Mouse (Mus musculus) frontal cortex, postnatal 25 days (tissue): Measurements from ENCODE around the gene Cd5l.
"Not testable (repeated sequence)": the region's sequence is repeated elsewhere in the genome, so short reads cannot be mapped to it uniquely, and the experiment has no call there.

Experiments used
- DNase-seq, 2 experiments: peaks; one replicate each; pipeline ENCODE4 v3.0.0; 2022; ENCODE audit warnings: low spot score in 2 of 2

The Cd5l gene

DNA sequence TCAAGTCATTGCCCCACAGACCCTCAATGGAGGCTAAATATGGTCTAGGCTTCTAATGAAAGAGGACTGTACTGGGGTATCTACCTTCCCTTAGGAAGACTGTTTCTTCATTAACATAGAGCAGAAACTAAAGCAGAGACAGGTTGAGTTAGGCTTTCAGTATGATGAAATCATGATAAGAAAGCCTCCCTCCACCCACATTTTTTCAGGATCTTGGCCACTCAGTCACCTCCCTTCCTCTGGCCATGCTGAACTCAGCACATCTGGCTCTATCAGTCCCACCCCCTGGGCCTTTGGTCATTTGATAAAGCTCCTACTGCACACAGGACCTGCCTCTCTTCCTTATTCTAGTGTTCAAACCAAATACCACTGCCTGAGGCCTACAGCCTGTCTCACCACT lies at the start of gene Cd5l:
TSS of gene Cd5l (plus strand) at position 301 of the 400 bp plus-strand sequence.
- DNase-seq, result no peak

DNA sequence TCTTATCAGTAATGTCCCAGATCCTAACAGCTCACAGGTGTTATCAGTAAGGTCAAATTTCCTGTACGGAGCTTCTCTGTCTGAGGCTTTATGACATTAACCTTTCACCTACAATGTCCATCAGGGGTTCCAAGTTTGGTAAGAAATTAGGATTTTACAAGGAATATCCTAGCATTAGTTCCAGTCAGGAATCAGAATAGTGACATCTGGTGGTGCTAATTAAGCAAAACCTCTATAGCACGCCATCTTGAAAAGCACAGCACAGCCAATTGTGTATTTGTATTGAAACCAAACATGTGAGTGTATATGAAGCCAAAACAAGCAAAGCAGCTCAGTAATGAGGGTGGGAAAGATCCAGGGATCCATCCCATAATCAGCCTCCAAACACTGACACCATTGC lies 47.8 kb upstream of the Cd5l start:
- DNase-seq, result no peak

DNA sequence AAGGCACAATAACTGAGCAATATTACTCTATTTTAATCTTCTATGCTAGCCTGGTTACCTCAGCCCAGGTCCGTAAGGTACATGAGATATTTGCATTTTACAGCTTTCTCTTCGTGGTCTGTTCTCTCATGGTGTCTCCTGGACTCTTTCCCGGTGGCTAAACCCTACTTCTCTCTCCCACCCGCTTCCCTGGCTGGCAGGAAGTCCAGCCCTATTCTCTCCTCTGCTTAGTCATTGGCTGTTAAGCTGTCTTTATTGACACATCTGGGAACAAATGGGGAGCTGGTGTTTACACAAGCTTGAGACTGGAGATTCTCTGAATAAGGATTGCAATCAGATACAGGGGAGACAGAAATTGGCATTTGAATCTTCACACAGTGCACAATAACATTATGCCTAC lies 35.1 kb upstream of the Cd5l start:
- no peak for DNase-seq

DNA sequence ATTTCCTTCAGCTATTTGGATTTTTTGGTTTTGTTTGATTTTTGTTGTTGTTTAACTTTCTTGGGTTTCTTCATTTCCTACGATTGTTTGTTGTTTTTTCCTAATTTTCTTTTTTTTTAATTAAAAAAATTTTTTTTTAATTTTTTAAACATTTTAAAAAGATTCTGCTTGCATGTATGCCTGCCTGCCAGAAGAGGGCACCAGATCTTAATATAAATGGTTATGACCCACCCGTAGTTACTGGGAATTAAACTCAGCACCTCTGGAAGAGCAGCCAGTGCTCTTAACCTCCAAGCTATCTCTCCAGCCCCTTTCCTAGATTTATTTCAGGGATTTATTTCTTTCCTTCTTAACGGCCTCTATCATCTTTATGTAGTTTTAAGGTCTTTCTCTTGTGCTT lies 33.9 kb upstream of the Cd5l start:
- no peak for DNase-seq

DNA sequence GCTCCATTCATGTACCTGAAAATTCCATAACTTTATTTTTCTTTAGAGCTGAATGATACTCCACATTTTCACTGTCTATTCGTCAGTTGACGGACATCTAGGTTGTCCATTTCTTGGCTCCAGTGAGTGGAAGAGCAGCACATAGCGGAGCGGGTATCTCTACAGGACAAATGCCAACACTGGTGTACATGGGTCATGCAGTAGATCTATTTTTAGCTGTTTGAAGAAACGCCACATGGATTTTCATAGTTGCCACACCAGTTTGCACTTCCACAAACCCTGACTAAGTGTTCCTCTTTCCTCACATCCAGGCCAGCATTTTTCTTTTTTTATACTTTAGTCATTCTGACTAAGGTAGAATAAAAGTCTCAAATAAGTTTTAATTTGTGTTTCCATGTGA lies 19.8 kb upstream of the Cd5l start:
- no peak for DNase-seq

DNA sequence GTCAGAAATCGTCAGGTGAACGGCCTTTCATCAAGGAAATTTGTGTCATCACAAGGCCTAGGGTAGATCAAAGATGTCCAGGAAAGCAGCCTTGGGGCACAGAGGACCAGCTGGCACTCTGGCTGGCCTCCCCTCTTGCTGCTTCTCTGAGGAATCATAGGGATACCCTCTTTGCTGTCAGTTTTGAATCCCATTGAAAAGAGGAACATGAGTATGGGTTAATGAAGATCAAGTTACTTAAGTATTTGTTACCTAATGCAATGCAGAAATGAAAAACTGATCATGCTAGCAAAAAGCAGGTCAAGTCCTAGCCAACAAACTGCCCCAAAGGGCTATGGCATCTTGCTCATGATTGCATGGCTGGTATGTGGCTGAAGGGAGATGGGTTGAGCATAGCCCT lies 6.7 kb upstream of the Cd5l start:
- not testable (repeated sequence) for DNase-seq

DNA sequence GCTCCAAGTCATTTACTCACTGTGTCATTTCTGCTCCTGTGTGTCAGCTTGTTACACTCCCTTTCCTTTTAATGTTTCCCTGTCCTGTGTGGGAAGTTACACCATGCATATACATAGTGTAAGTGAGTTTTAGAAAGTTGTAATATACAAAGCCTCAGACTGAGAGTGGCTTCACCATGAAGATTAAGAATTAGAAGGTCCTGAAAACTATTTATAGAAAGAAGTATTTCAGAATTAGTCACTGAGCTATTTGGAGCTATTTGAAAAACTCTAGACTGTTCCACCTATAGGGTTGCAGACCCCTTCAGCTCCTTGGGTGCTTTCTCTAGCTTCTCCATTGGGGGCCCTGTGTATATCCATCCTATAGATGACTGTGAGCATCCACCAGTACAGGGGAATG lies 1.5 kb downstream of the Cd5l start:
- no peak for DNase-seq

DNA sequence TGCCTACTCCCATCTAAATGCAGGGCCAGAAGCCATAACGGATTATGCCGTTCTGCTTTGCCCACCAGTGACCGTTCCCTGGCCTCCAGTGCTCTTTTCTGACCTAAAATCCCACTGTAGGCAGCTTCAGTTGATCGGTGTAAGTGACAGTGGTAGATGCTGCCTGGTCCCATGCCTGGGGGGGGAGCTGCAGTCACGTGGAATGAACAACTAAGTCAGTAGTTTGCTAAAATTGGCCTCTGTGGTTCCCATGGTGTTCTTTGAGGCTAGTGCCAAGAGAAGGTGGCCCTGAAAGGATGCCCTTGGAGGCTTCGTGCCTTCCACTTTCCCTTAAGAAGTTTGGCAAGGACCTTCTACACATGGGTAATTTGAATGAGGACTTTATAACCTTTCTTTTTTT lies 2.8 kb downstream of the Cd5l start:
- no peak for DNase-seq

DNA sequence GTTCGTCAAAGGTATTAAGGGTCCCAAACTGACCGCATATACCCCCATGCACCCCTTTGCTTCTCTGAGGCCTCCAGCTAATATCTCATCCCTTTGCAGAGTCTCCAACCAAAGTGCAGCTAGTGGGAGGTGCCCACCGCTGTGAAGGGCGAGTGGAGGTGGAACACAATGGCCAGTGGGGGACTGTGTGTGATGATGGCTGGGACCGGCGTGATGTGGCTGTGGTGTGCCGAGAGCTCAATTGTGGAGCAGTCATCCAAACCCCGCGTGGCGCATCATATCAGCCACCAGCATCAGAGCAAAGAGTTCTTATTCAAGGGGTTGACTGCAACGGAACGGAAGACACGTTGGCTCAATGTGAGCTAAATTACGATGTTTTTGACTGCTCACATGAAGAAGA lies 8.0 kb downstream of the Cd5l start:
- DNase-seq, result no peak

DNA sequence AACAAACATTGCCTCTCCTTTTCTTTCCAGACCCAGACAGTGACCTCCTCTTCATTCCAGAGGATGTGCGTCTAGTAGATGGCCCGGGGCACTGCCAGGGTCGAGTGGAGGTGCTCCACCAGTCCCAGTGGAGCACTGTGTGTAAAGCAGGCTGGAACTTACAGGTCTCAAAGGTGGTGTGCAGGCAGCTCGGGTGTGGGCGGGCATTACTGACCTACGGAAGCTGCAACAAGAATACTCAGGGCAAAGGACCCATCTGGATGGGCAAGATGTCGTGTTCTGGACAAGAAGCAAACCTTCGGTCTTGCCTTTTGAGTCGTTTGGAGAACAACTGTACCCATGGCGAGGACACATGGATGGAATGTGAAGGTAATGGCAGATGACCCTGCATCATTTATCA lies 9.8 kb downstream of the Cd5l start:
- no peak for DNase-seq

DNA sequence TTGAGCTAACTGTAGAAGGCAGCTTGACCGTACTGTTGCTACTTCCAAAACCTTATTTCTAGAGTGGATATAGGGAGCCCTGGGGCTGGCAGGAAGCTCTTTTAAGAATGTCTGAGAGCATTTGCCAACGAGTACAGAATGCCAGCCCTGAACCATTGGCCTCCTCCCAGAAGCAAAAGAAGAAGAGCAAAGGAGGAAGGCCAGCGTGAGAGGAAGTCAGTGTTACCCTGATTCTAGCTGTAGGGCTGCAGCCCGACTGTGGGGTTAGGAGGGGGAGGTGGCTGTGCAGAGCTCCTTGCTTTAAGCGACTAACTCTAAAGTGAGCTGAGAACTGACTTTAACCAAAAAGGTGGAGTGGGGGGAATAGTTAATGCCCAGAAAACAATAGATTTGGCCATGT lies 11.5 kb downstream of the Cd5l start:
- no peak for DNase-seq

DNA sequence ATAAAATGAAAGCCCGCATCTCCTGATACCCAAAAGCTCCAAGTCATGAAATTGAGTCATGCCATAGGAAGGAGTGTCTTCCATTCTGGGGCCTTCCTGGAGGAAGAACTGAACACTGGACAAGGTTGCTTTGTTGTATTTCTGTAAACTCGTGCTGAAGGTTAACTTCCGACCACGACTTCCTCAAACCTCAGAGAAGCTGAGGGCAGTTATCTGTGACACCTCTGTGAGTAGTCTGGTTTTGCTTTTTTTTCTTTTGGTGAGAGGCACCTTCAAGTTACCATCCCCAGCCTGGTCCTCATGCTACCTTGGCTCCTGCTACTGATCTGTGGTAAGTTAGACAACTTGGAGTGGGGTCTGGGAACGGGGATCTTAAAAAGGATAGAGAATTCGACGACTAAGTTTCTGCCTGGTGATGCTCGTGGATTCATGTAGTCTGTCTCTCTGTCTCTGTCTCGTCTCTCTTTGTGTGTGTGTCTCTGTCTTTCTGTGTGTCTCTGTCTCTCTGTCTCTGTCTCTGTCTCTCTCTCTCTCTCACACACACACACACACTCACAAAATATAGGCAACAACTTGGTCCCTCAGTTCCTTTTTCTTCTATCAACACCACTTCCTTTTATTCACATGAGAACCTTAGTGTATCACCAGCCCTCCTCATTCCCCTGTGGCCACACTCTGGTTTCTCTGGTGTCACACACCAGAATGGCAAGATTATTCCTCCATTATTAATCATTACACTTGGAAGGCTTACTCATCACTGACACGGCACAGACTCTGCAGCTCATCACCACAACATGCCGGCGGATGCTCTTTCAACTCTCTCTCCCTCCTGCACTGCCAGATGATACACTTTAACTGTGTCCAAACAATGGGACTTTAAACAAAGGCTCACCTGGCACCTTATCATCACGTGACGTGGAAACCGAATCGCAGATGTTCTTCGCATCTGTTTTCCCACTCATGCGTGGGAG lies 18.8 kb downstream of the Cd5l start, which contains the start of gene Fcrl1:
TSS of gene Fcrl1 (plus strand) at position 193 of the 971 bp plus-strand sequence.
- no peak for DNase-seq

DNA sequence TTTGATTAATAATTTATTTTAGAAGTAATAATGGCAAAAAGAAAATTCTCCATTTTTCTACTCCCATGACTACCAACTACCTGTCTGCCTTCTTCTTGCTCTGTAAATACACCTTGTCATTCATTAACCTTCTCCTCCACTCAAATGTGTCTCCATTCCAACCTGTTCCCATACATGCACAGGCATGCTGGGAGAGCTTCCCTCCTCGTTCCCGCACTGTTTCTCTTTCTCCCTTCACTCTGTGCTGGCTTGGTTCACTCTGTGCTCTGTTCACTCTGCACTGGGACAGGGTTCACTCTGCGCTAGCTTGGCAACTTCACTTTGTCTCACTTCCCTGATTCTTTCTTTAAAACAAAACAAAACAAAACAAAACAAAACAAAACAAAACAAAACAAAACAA lies 19.5 kb downstream of the Cd5l start:
- no peak for DNase-seq

DNA sequence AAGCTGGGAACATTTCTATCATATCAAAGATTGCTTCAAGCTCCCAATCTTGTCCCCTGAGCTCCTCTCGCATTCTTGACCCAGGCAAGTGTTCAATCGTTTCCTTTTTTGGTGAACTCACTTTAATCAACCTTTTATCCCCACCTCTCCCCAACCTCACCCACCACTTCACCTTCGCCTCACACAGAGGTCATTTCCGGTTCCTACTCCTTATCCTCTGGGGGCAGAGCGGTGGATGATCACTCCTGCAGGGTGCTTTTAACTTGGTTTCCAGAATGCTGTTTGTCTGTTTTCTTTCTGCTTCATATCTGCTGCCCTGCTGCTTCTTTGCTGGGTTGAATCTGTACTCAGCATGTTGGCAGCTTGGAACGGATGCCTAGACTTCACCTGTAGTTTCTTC lies 20.0 kb downstream of the Cd5l start:
- no peak for DNase-seq

DNA sequence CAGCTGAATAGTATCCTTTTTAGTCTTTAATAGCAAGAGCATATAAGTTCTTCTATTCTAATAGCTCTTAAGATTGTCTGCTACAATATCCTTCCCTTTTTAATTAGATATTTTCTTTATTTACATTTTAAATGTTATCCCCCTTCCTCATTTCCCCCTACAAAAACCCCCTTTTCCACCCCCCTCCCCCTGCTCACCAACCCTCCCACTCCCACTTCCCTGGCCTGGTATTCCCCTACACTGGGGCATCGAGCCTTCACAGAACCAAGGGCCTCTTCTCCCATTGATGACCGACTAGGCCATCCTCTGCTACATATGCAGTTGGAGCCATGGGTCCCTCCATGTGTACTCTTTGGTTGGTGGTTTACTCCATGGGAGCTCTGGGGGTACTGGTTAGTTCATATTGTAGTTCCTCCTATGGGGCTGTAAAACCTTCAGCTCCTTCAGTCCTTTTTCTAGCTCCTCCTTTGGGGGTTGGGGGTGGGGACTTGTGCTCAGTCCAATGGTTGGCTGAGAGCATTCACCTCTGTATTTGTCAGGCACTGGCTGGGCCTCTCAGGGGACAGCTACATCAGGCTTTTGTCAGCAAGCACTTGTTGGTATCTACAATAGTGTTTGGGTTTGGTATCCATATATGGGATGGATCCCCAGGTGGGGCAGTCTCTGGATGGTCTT lies 22.1 kb downstream of the Cd5l start:
- not testable (repeated sequence) for DNase-seq

DNA sequence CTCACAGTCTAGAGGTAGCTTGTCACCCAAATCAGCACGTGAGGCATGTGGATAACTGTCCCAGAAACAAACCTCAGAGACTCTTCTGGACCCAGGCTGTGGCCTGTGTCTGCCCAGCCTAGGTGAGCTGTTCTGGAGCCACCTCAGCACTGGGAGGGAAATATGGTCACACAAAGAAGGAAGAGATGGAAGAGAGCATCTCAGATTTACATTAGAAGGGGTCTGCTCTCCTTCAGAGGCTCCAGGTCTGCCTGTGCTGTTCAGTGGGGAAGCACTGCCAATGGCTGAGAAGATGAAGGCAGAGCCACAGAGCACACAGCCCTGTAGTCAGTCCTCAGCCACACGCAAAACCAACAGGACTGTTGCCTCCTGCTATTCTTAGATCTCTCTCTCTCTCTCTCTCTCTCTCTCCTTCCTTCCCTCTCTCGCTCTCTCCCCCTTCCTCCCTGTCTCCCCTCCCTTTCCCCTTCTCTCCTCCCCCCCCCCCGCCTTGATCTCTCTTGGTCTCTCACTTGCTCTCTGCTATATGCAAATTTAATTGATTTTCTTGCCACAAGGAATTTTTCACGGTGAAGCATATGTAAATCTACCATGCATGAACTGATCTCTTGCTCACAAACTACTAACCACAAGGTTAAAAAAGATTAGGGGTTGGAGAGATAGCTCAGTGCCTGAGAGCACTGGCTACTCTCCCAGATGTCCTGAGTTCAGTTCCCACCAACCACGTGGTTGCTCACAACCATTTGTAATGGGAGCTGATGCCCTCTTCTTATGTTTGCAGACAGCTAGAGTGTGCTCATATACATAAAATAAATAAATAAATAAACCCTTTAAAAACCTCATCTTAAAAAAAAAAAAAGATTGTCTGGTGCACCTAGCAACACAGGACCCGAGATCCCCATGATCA lies 24.4 kb downstream of the Cd5l start:
- no peak for DNase-seq

DNA sequence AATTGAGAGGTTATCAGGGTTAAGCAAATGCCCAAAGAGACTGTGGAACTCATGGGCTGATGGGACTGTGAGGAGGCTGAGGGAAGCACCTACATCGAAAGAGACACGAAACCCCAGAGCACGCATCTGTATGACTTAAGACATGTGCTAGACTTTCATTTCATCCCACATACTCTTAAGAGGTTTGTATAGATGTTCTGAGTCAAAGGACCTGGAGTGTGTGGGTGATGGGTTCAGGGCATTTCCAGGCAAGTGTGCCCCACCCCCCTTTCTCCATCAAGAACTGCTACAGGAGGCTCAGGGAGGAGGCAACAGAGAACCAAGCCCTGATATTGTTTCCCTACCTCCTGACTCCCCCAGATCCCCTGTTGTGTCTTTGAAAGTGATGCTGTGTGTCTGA lies 25.6 kb downstream of the Cd5l start:
- DNase-seq, result no peak

DNA sequence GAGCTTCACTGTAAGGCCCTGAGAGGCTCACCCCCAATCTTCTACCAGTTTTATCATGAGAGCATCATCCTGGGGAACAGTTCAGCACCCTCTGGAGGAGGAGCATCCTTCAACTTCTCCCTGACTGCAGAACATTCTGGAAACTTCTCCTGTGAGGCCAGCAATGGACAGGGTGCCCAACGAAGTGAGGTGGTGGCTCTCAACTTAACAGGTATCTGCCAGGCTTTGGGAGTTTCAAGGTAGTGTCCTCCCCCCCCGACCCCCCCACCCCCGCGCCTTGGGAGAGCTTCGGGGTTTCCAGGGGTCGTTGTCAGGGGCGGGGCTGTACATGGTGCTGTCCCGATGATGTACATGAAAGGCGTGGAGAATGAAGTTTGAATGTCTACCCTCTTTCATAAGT lies 27.4 kb downstream of the Cd5l start:
- DNase-seq, result no peak

DNA sequence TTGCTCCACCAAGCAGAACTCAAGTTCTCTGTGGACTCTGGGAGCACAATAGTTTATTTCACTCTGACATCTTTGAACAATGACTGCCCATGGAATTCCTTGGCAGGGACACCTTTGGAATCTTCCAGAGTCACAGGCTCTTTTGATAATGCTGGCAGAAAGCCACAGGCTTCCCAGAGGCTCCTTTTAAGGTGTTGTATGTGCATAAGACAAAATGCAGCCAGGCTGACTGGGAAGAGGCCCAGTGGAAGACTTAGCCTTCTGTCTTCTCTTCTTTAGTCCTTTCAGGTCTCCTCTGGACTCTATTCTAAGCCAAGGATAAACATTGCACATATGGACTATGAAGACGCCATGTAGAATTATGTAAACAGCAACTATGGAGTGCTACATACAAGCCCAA lies 33.3 kb downstream of the Cd5l start:
- DNase-seq, result no peak

DNA sequence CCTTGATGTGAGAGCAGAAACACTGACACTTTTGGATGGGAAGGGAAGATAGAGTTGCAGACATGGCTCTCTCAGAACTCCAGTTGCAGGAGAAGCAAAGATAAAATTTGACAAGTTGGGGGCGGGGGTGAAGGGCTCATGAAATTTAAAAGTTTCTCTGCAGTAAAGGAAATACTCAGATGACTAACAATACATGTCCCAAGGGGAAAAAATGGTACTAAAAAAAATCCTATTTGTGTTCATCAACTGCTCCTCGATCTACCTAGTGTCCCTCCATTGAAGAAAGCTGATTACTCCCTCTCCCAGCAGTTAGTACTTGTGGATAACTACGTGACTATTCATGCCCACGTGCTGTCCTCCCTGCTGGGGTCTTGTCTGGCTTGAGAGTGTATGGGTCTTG lies 41.1 kb downstream of the Cd5l start:
- DNase-seq, result no peak

DNA sequence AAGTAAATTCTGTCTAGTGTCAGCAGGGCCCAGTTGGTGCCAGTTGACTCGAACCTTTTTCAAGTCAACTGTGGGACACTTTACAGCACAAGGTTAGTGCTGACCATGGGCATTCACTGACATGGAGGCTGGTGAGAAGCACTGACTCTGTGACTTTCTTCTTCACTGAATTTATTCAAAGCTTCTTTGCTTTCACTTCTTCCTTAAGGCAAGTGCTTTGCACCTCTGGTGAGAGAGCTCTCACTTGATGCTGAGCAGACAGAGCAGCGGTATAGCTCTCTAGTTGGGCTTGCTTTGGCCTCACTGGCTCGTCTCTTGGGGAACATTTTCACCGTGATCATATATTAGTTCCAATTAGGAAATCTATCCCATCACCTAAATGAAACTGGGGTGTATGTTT lies 42.2 kb downstream of the Cd5l start:
- no peak for DNase-seq

DNA sequence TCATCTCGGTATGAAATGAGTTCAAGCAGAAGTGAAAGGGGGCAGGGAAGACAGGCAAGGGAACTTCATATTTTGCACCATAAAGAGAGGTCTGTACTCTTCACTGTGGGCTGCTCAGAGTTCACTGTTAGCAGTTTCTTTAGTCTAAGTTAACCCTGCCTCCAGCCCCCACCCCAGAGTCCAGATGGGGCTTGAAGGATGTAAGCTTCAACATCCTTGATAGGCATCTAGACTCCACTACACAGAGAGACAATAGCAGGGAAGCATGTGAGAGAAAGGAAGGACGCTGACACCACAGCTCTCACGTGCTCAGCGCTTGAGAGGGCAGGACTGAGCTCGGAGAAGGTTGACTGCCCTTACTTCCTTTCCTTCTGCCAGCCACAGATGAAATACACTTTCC lies 43.6 kb downstream of the Cd5l start:
- DNase-seq, result no peak
